Mouse (Mus musculus) heart, adult 9 months (tissue): ENCODE results near the gene P3h4.
A peak's percentile ranks its signal among the peaks of the same experiment; 100 is the strongest.

Experiments used
- DNase-seq, 2 experiments: peaks; one replicate each; pipeline ENCODE4 v3.0.0; 2022; ENCODE audit warnings: low spot score in 2 of 2

Gene P3h4

DNA sequence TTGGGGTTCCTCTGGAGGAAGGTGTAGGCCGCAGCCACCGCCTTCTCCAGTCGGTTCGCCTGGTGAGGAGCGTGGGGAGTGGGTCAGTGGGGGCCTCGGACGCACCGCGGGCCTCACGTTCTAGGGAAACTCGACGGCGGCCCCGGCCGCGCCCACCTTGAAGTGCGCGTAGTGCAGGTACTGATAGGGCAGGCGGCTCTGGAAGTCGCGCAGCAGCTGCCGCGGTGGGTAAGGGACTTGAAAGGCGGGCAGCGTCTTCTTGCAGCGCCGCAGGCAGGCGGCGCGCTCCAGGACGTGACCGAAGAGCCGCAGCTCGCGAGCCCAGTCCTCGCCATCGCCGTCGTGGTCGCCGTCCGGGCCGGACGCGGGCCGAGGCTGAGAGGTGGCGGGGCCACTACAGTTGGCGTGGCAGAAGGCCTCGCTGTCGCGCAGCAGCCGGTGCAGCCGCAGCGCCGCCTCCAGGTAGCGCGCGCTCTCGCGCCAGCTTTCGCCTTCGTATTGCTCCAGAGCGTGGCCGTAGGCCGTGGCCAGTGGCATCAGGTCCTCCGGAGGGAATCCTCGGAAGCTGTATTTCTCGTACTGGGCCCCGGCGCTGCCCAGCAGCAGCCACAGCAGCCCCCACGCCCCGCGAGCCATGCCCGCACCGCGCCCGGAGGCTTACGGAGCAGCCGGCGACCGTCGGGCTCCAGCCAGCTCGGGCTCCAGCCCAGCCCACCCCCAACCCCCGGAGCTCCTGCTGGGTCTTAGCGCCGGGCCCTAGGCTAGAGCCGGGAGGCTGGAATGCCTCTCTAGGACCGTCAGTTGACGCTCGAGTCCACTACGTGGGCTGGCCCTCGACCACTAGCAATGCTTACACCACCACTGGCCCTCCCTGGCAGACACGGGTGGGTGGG, at the start of gene P3h4:
Gene P3h4 (minus strand): TSS at position 816 of the 893 bp plus-strand sequence.
- peak; percentile 84 to 86 for DNase-seq

DNA sequence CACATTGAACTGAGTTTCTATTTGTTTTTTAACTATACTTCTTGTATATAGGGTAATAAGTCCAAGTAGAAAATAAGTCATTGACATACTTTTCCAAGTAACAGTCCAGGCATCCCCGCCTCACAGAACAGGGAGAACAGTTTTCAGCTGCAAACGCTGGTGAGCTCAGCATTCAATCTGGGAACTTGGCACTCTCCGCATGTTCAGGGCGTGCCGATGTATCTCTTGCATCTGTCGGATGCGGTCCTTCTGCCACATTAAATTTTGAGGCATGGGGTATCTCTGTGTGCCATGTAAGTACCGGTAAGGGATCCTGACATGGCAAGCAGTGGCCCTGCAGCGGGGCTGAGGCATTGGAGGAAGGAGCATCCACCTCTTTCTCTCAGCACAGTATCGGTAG, 48.1 kb upstream of the P3h4 start:
- DNase-seq = no peak

DNA sequence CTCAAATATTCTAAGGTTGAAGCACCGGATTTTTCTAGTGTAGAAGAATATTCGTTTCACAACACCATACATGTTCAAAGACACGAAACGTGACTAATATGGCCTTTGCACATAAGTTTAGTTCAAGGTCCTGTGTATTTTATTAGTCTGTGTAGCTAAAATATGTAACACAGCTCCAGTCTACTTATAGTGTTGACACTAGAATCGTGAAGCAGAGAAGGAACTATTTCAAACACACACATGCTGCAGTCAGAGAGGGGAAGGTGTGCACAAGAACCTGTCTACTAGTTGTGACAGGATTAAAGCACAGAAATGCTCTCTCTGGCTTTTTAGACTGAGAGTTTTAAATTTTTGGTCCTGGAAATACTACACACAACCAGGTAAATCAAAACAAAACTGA, 43.1 kb upstream of the P3h4 start:
- no peak for DNase-seq

DNA sequence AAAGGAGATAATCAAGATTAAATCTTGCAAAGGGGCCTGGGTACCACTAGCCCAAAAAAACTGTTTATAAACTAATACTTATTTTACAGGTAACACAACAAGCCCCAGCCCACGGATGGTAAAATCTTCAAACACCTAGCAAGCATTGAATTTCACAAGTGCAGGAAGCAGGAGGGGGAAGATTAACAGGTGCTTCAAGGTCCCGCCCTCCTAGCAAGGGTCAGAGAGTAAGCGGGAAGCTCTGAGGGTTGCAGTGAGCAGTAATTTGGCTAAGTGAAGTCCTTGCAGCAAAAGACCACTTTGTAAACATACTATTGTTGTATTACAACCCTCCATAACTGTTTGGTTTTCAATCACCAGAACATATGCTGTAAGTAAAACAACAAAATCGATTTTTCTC, 42.6 kb upstream of the P3h4 start:
- DNase-seq = no peak

DNA sequence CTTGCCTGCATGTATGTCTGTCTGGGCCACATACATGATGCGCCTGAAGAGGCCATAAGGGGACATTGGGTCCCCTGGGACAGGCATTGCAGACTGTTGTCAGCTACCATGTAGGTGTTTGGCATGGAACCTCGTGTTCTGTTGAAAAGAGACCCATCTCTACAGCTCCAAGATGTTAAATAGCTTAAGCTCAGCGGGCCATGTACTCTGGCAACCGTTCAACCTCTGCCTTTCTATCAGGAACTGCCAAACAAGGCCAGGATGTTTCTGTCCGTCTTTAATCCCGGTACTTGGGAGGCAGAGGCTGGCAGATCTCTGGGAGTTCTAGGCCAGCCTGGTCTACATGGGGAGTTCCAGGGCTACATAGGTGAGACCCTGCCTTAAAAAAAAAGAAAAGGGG, 28.0 kb upstream of the P3h4 start:
- no peak for DNase-seq

DNA sequence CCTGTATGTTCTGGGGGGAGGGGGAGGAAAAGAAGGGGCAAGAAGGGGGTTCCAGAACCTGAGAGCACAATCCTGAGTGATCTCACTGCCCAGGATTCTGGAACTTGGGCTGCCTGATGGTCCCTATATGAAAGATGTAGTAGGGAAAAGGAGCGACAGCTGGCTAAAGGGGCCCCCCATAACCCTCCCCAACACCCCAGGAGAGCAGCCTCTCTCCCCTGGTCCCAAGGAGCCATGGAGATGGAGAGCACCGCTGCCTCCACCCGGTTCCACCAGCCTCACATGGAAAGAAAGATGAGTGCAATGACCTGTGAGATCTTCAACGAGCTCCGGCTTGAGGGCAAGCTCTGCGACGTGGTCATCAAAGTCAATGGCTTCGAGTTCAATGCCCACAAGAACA, 27.2 kb upstream of the P3h4 start, which contains the start of the genes Nt5c3b and Klhl10:
Gene Nt5c3b (minus strand): TSS at position 12 of the 400 bp plus-strand sequence.
Gene Klhl10 (plus strand): TSS at position 121 of the 400 bp plus-strand sequence.
- DNase-seq = no peak

DNA sequence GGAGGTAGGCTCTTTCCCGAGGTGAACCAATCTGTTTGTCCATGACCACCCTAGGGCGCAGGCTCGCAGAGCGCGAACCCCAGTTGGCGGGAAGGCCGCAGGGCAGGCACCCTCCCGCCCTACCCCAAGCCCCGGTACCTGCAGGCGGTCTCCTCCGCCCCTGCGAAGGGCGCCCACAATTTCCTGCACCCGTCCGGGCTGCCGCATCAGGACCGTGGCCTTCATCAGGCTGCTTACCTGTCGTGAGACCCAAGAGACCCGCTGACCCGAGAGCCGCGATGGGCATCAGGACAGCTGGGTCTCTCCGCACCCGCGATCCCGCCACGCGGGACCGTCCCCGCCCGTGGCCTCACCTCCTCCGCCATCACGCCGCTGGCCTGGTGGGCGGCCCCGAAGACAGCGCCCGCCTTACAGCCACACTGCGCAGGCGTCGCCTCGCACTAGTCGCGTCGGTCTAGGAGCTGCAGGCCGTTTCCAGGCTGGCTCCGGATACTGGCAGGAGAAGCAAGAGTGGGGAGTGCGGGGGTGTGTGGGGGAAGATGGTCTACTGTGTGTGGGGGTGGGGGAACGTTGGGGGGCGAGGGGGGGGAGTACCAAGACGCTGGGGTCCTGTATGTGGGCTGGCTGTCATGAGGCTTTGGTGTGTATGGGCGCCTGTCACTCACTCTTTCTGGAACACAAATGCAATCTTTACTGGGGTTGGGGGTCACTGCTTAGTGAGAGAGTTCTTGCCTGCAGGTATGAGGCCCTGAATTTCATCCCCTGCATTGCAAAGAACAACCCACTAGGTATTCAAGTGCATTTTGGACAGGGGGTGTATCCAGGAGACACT, 26.3 kb upstream of the P3h4 start:
- peak; percentile 86 to 87 for DNase-seq

DNA sequence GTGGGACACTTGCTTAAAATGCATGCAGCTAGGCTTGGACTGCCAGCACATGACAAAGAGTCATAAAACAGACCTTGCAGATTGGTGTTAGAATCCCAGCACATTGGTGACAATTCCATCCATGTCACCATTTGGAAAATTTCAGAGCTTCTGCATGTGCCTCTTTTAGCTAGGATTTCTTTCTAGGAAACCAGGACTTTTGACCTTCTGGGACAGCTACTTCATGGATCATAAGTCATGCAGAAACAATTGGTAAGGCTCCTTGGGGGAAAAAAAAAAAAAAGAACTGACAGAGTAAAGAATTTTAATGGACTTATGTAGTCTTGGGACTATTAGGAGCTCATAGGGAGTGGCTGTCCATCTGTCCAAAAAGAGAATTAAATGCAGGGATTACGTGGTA, 23.3 kb upstream of the P3h4 start:
- DNase-seq = no peak

DNA sequence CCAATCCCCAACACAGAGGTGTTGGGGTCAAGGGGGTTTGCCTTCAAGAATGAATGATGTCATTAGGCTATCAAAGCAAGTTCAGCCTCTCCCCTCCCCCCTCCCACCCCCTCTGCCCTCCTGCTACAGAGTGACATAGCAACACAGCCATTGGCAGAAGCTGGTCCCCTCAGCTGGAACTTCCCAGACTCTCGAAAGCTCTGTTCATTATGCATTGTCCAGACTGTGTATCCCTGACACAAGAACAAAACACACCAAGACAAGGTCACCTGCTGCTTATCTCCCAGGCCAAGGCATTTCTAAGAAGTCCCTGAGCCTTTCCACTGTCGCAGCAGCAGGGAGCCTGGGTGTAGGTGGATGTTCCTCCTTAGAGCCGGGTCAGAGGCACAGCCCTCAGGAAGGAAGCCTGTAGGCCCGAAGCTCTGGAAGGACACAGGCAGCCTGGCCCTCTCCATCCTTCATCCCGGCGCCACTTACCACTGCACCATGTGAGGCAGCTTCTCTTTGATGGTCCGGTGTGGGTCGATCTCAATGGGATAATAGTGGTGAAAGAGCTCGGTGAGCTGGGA, 21.1 kb upstream of the P3h4 start:
- no peak for DNase-seq

DNA sequence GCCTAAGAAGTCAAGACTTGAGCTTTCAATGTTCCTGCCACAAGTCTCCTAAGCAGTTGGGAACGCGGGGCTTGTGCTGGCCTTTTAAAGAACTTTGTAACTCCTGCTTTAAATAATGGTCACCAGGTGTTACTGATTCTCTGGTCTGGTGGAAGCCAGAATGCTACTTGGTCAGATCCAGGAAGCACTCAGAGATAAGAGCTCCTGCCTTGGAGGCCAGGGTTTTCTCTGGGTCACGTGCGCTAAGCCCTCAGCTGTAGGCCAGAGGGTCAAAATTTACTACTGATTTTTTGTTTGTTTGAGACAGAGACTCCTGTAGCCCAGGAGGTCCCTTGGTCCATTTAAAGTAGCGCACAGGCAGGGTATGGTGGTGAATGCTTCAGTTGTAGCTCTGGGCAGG, 17.4 kb upstream of the P3h4 start:
- no peak for DNase-seq

DNA sequence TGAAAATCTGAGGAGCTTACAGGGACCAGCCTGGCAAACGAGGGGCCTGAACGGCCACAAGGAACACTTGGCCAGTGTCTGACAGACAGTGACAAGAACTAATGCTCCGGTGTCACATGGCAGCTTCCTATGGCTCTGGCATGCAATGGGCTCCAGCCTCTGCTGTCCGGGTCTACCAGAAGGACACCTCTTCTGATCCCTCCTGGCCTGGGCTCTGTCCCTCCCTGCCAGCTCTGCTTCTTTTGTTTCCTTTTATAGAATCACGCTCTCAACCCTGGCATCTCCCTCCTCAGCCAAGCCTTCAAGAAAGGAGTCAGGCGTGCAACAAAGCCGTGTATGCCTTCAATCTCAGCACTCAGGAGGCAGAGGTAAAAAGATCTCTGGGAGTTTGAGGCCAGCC, 15.4 kb upstream of the P3h4 start:
- DNase-seq = peak in 1 of 2 experiments; percentile 53

DNA sequence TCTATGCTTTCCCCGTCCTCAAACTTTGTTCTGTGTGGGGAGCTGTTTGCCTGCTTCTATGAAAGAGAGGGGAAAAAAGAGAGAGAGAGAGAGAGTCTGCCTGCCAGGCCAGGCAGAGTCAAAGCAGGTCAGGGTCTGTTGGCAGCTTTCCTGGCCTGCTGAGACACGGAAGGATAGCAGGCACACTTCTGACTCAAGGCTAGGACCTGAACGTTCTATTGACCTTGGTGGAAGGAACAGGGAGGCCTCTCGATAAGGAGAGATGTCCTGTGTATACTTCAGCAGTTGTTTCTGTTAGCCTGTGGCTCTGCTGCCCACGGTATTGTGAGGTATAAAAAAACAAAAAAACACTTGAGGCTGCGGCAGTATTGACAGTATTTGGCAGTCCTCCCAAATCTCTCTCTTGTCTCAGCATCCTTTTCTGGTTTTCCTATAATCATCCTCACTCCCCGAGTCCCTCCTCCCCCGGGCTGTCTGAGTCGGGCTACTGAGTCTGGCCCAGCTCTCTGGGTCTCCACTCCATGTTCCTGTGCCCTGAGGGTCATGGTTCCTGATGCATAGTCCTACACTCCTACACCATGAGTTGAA, 14.1 kb upstream of the P3h4 start:
- DNase-seq = peak in 1 of 2 experiments; percentile 61

DNA sequence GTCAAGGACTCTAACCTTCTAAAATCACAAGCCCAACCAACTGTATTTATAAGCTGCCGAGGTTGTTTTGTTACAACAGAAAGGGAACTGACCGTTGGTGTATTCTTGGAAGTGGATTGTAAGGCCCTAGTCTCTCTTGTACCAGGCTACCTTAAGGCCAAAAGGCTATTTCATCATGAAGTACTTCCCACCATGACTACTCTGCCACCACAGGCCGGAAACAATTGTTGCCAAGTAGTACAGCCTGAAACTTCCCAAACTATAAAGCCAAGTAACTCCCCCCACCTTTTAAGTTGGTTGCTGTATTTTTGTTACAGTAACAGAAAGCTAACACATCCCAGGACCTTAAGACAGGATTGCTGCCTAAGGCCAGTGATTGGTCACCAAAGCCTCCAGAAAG, 12.2 kb upstream of the P3h4 start:
- no peak for DNase-seq

DNA sequence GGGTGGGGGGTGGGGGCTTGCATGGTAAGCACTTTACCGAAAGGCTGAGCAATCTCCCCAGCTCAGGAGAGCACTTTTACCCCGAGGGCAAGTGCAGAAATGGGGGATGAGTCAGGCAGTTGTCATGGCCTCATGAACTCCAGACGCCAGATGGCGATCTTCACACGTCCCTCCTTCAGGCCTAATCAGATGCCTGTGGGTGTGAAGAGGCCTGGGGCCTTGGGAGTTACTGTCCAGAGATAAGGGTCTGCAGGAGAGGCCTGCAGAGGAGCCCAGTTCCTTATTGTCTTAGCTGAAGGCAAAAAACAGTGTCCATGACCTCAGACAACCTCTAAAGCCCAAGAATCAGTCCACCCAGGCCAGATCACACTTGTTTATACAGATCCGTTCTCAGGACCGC, 11.2 kb upstream of the P3h4 start:
- peak; percentile 58 to 74 for DNase-seq

DNA sequence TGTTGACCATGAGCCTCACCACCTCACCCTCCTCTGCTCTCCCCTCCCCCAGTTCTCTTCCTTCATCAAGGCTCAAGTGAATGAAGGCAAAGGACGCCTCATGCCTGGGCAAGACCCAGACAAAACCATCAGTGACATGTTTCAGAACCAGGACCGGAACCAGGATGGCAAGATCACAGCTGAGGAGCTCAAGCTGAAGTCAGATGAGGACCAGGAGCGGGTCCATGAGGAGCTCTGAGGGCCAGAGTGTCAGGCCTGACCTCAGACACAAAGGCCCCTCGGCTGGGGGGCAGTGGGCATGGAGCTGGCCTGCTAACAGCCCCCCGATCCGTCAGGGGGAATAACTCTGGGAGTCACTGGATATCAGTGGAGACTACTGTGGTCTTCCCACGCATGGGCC, 9.2 kb upstream of the P3h4 start:
- DNase-seq = no peak

DNA sequence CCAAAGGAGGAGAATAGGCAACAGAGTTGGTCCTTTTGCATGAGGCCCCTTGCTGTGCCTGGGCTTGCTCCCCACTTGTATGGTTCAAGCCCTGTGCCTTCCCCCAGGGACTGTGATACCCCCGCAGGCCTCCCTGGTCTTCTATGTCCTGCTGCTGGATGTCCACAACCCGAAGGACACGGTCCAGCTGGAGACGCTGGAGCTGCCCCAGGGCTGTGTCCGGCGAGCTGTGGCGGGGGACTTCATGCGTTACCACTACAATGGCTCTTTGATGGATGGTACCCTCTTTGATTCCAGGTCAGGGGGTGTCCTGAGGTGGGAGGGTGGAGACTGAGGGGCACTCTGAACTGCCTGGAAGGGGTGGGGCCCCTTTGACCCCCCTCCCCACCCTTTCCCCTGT, 6.9 kb upstream of the P3h4 start:
- no peak for DNase-seq

DNA sequence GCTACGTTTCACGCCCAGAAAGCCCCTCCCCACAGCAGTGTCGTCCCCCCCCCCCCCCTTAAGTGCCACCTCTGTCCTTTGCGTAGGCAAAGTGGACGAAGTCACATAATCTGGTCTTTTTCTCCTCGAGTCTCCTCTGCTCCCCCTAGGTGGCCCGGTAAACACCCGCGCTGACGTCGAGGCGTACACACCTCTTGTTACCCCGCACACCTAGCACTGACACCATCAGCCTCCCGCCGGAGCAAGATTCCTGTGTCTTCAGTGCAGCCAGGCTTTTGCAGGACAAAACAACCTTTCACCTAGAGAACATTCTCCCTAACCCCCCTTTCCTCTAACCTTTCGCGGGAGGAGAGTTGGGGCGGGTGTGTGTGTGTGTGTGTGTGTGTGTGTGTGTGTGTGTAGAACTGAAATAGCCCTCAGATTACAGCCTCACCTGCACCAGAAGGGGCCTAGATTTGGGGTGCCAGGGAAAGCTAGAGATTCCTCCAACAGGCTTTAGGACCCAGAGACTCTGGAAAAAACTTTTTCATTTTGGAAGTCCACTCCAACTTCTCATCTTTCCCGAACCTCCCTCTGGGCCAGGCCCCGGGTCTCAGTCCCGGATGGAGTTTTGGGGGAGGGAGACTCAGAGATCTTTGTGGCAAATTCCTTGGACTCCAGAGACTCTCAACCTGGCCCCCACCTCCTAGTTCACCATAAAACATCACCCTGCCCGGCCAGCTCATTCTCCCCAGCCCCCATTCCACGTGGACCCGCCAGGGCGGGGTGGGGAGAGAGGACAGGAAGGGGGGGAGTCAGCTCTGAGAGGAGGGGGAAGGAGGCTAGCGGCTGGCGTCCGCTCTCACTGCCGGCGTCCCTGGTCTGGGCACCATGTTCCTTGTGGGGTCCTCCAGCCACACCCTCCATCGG, 532 bp upstream of the P3h4 start, which contains the start of gene Fkbp10:
Gene Fkbp10 (plus strand): TSS at position 784 of the 909 bp plus-strand sequence.
- peak; percentile 71 to 78 for DNase-seq

DNA sequence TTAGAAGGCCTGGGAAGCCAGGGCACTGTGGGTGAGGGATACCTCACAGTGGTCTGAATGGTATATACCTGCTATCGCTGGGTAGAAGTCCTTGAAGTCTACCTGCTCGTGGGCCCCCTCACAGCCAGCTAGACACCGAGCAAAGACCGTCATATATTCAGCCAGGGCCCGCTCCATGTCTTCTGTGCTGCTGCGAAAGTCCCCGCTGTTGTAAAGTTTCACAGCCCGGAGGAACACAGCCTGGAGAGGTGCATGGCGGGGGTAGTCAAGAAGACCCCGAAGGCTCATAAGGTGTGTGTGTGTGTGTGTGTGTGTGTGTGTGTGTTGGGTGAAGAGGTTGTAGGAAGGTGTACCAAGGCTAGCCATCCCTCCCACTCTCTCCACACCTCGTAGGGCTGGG, 1.1 kb downstream of the P3h4 start:
- DNase-seq = no peak

DNA sequence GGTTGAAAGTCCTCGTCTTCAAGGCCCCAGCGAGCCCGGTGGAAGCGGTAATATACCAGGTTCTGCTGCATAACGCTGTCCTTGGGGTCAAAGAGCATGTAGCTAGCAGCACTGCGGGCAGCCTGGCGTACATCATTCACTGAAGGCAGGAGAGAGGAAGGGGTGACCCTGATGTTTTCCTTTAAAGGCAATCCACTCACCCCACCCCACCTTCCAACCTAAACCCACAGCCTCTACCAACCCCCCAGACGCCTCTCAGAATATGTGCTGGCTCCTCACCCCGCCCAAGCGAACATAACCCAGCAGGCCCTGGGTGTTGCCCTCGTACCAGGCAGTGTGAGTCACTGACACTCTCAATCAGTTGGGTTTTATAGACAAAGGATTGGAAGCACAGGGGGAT, 2.9 kb downstream of the P3h4 start:
- DNase-seq = no peak

DNA sequence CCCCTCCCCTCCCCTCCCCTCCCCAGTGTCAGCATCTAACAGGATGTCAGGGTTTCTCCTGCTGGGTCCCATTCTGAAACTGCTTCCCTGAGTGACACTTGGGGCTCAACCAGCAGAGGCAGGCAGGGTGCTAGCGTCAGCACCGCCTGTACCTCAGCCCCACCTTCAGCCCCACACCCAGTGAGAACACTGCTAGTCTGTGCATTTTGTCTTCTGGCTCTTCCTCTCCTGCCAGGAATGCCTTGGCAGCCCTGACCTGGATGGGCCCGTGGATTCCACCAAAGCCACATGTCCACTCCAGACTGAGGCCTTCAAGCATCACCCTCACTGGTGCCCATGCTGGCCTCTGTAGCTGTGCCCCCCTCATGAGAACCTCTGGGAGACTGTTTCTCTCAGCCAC, 5.0 kb downstream of the P3h4 start:
- no peak for DNase-seq
